7 mouse cellular contexts compared by ENCODE assay signal in genomic region chr12:51969876-51970275, GRCm38 (mm10). TPM values are rescaled to one million over a fixed set of nuclear protein-coding genes. Genes with fewer than 3 reads are reported as not detected.
DNase-seq lines count a peak whose midpoint lies in the region; ATAC-seq and TF ChIP-seq lines count a peak whose summit lies in the region.

No protein-coding gene starts in this region.

- 0 out of 2 replicates have a peak, but pooled peaks cover 2% of the 10 kb centered on the region for H3K4me1 ChIP-seq in spleen, adult 2 months (ENCODE audit: control insufficient read depth, insufficient read depth, insufficient read length)
- H3K4me1 ChIP-seq in forebrain, embryonic 11.5 days (replicated peaks; ENCODE audit: control insufficient read depth, insufficient read depth, low read length) = 0 out of 2 replicates have a peak, but pooled peaks cover 4% of the 10 kb centered on the region
- H3K4me1 ChIP-seq in liver, embryonic 13.5 days (replicated peaks) = peaks cover 27% of the 10 kb centered on the region

- peak overlapping the region; percentile 64 for H3K4me2 ChIP-seq in forebrain, embryonic 11.5 days (ENCODE audit: low read depth, low read length, severe bottlenecking)
- H3K4me2 ChIP-seq in liver, embryonic 13.5 days = peak overlapping the region; percentile 81

- H3K27ac ChIP-seq in spleen, adult 2 months (ENCODE audit: insufficient read depth, low read length) = no peak overlapping the region
- no peak overlapping the region for H3K27ac ChIP-seq in forebrain, embryonic 11.5 days (ENCODE audit: low read depth, low read length)
- peak overlapping the region; percentile 98 for H3K27ac ChIP-seq in liver, embryonic 13.5 days
- no peak overlapping the region for H3K27ac ChIP-seq in left cerebral cortex, adult 2 months

- intact Hi-C loops in left cerebral cortex, adult 2 months (cut with DNase I) = loop anchor here (2.0 kb wide), 1 partner anchor 31 kb away; no protein-coding TSS in a partner anchor

- no peak for ATAC-seq in forebrain, embryonic 11.5 days (replicated peaks; ENCODE audit: low FRiP score)
- ATAC-seq in liver, embryonic 13.5 days (ENCODE audit: low read depth) = no peak
- no peak for ATAC-seq in monocyte, adult 5-6 weeks (replicated peaks; ENCODE audit: insufficient number of reproducible peaks, low FRiP score, low TSS enrichment, poor library complexity, severe bottlenecking)

- no peak for TF ChIP-seq POLR2A in spleen, adult 2 months (IDR thresholded peaks at IDR 0.05; ENCODE audit: low read depth, low read length)

- no peak for TF ChIP-seq CTCF in spleen, adult 2 months (IDR thresholded peaks at IDR 0.05; ENCODE audit: extremely low read depth, insufficient read depth, insufficient read length, insufficient replicate concordance)
- no peak for TF ChIP-seq CTCF in left cerebral cortex, adult 2 months (IDR thresholded peaks at IDR 0.05)

- peak overlapping the region; percentile 22; the same call in 1 of the 2 replicates for H3K4me3 ChIP-seq in spleen, adult 2 months (ENCODE audit: extremely low read depth, insufficient read depth, insufficient read length)
- H3K4me3 ChIP-seq in forebrain, embryonic 11.5 days (ENCODE audit: low read depth, low read length) = peak overlapping the region; percentile 94
- peak overlapping the region; percentile 100 for H3K4me3 ChIP-seq in liver, embryonic 13.5 days (replicated peaks)
- no peak overlapping the region for H3K4me3 ChIP-seq in left cerebral cortex, adult 2 months

- DNase-seq in spleen, adult 2 months (ENCODE audit: low read depth in 1 of 2, low spot score in 2 of 2) = no peak
- DNase-seq in spleen, postnatal 4 days (ENCODE audit: low spot score in 2 of 2) = no peak
- DNase-seq in forebrain, embryonic 11.5 days (ENCODE audit: low spot score) = no peak
- no peak for DNase-seq in liver, embryonic 13.5 days
- DNase-seq in left cerebral cortex, adult 2 months (ENCODE audit: extremely low spot score in 1 of 2, low spot score in 2 of 2) = no peak
- DNase-seq in layer of hippocampus, postnatal 36 days = no peak

- H3K9me3 ChIP-seq in forebrain, embryonic 11.5 days (ENCODE audit: control insufficient read depth, low read length) = peaks cover 2% of the 10 kb centered on the region; the same call in 1 of the 2 replicates
- H3K9me3 ChIP-seq in liver, embryonic 13.5 days (replicated peaks) = peaks cover 4% of the 10 kb centered on the region; the same call in 1 of the 2 replicates

- WGBS in spleen, adult 2 months = 19% methylated on average over 7 of the region's 7 CpGs
- WGBS in forebrain, embryonic 11.5 days = 21% methylated on average over 7 of the region's 7 CpGs
- WGBS in liver, embryonic 13.5 days (ENCODE audit: insufficient replicate concordance) = 4% methylated on average over 7 of the region's 7 CpGs

- no peaks in the 10 kb centered on the region for H3K36me3 ChIP-seq in spleen, adult 2 months (ENCODE audit: control insufficient read depth, insufficient read depth, low read length)
- H3K36me3 ChIP-seq in forebrain, embryonic 11.5 days (ENCODE audit: control insufficient read depth, insufficient read depth, low read length) = no peaks in the 10 kb centered on the region
- no peaks in the 10 kb centered on the region for H3K36me3 ChIP-seq in liver, embryonic 13.5 days

- no peaks in the 10 kb centered on the region for H3K27me3 ChIP-seq in spleen, adult 2 months (ENCODE audit: control insufficient read depth, insufficient read depth, low read length)
- no peaks in the 10 kb centered on the region for H3K27me3 ChIP-seq in forebrain, embryonic 11.5 days (ENCODE audit: control insufficient read depth, insufficient read depth, low read length)
- H3K27me3 ChIP-seq in liver, embryonic 13.5 days = no peaks in the 10 kb centered on the region

- H3K9ac ChIP-seq in forebrain, embryonic 11.5 days (ENCODE audit: low read length) = peak overlapping the region; percentile 29; the same call in 1 of the 2 replicates
- H3K9ac ChIP-seq in liver, embryonic 13.5 days = peak overlapping the region; percentile 98

RNA-seq across cellular contexts. Expression of gene Heatr5a, which starts 1.2 kb away (rescaled TPM):
- polyA plus RNA-seq in spleen, adult 2 months (2012; rRNA removed) = 18.0 and 24.6 TPM in 2 replicates
- 13.3 and 16.8 TPM in 2 replicates for polyA plus RNA-seq in forebrain, embryonic 11.5 days (2014; fragmentation: Nextera tagmentation; extraction: Ambion mirVana)
- polyA plus RNA-seq in liver, embryonic 13.5 days (2015; fragmentation: Nextera tagmentation; extraction: Ambion mirVana) = 5.1 and 6.0 TPM in 2 replicates
- total RNA-seq in left cerebral cortex, adult 2 months (2021) = 1 to 10 TPM; 7.5 to 8.9 TPM
- total RNA-seq in monocyte, adult 5-6 weeks (2017) = 26.5 to 35.9 TPM (median 28.2 TPM) in 3 replicates
- 10 to 100 TPM in 1 of 2 experiments, 1 to 10 TPM in 1; 8.7 to 10.4 TPM for total RNA-seq in layer of hippocampus, postnatal 36 days (2021)

RNA-seq across cellular contexts. Expression of gene Dtd2, which starts 36.4 kb away (rescaled TPM):
- polyA plus RNA-seq in spleen, adult 2 months (2012; rRNA removed) = 2.3 and 2.8 TPM in 2 replicates
- 26.6 and 28.7 TPM in 2 replicates for polyA plus RNA-seq in forebrain, embryonic 11.5 days (2014; fragmentation: Nextera tagmentation; extraction: Ambion mirVana)
- polyA plus RNA-seq in liver, embryonic 13.5 days (2015; fragmentation: Nextera tagmentation; extraction: Ambion mirVana) = 16.7 and 17.4 TPM in 2 replicates
- 10 to 100 TPM in 1 of 2 experiments, 1 to 10 TPM in 1; 8.5 to 12.2 TPM for total RNA-seq in left cerebral cortex, adult 2 months (2021)
- 4.8 to 9.4 TPM (median 8.9 TPM) in 3 replicates for total RNA-seq in monocyte, adult 5-6 weeks (2017)
- 10 to 100 TPM in 1 of 2 experiments, 1 to 10 TPM in 1; 9.5 to 10.9 TPM for total RNA-seq in layer of hippocampus, postnatal 36 days (2021)

RNA-seq across cellular contexts. Expression of gene Gpr33, which starts 58.0 kb away (rescaled TPM):
- 0.41 and 0.53 TPM in 2 replicates for polyA plus RNA-seq in spleen, adult 2 months (2012; rRNA removed)
- polyA plus RNA-seq in forebrain, embryonic 11.5 days (2014; fragmentation: Nextera tagmentation; extraction: Ambion mirVana) = not detected in 2 replicates
- not detected in 2 replicates for polyA plus RNA-seq in liver, embryonic 13.5 days (2015; fragmentation: Nextera tagmentation; extraction: Ambion mirVana)
- not detected for total RNA-seq in left cerebral cortex, adult 2 months (2021)
- total RNA-seq in monocyte, adult 5-6 weeks (2017) = not detected in 3 replicates
- total RNA-seq in layer of hippocampus, postnatal 36 days (2021) = not detected
